Mouse (Mus musculus) kidney, adult 2 months (tissue): Measurements from ENCODE around the gene 4930415O20Rik.

Source experiments
- CTCF ChIP-seq: fragments of 200-500 bp; conservative IDR thresholded peaks from 2 replicates; pipeline ENCODE4 v1.5.1; 2011; ENCODE audit warnings: low read depth, mild to moderate bottlenecking, control low read depth, low read length, moderate library complexity, mixed read lengths; ENCODE audit not compliant: insufficient read depth, insufficient read length
- POLR2A ChIP-seq: fragments of 200-500 bp; IDR thresholded peaks from one replicate; pipeline ENCODE4 v1.6.1; 2011; ENCODE audit warnings: low read depth, low read length, control low read depth

DNA sequence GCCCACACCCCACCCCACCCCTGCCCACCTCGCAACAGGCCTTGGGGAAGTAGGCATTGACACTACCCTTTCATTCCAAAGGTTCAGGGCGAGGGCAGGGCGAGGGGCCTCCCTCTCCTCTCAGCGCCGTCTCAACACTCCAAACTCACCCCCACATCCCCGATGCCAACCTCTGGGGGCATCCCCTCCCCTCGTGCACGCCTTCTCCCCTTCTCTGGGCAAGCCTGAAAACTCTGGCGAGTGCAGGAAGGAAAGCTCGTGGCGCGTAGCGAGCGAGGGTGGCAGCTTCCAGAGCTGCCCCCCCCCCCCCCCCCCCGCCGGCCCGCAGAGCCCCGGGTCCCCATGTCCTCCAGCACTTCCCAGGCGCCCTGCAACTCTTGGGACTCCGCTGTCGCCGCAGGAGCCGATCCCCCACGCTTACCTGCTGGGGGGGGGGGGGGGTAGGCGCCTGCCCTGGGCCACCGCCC lies 38.0 kb downstream of the 4930415O20Rik start:
- TF ChIP-seq CTCF (no peak), POLR2A (no peak)
